Mouse (Mus musculus): ENCODE measurements around the gene Iscu.

Gene Iscu

DNA sequence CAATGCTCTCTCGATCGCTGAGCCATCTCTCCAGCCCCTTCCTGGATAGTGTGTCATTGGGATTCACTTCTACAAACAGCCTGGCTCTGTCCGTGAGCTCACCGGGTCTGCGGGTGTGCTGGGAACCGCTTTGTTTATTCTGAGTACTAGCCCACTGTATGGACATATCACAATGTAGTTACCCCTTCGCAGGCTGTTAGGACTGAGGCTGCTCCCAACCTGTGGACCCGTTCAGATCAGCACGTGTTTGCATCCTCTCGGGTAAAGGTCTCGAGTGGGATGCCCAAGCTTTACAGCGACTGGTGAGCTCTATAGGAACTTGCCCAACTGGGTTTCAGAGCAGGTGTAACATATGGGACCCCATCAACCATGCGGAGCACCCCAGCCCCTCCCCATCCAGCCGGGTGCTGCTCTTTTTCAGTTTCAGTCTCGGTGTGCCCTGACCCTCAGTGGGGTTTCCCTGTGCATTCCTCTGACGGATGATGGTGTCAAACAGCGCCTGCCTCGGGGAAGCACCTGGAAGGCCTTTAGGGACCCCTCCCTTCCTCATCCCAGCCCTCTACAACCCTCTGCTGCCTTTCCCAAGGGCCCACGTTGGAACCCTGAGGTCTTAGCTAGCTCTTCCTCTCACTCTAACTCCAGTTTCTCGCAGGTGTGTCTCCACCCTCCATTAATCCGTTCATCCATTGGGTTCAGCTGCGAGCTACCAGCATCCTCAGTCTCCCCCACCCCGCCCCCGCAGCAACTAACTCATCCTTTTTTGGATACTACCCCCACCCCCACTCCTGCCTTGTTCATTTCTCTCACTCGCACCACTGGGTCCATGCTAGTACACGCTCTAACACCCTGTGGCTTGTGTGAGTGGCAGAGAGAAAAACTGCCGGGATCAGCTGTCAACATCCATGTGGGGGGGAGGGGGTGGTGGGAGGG lies 41.8 kb downstream of the Iscu start:
- no peak for DNase-seq (ENCODE audit: extremely low spot score)

DNA sequence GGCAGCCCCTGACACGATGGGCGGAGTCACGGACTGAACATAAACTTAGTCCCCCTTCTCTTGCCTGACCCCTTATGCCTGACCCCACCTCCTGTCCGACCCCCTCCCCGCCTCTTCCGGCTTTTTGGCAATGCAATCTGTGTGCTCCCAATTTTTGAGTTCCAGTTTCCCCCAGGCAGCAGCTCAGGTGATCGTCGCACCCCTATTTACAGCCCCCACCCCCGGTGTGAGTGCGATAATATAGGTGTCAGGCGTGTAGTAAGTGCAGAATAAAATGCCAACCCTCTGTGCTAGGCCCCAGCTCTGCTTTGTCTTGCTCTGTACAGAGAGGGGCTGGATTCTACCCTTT lies 42.5 kb downstream of the Iscu start:
- DNase-seq (ENCODE audit: extremely low spot score): no peak

DNA sequence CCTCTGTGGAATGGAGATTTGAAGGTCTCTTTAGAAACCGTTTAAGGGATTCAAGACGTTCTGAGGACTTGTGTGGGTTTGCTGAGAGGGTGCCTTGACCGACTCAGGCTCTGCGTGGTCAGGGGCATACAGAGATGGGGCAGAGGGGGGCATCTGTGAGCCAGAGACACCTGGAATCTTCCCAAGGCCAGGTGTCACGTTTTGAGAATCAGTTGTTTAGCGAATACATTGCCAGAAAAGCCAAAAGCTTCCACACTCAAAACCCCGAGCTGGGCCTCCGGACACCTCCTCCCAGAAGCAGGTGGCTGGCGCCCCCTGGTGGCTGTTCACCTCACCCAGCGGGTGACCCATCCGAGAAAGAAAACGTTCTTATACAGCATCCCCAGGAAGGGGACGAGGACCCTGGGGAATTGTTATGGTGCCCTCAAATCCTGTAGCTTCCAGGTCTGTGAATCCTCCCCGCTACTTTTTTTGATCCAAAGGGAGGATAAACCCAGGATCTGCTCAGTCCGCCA lies 43.1 kb downstream of the Iscu start:
- DNase-seq (ENCODE audit: extremely low spot score): peak; percentile 86

DNA sequence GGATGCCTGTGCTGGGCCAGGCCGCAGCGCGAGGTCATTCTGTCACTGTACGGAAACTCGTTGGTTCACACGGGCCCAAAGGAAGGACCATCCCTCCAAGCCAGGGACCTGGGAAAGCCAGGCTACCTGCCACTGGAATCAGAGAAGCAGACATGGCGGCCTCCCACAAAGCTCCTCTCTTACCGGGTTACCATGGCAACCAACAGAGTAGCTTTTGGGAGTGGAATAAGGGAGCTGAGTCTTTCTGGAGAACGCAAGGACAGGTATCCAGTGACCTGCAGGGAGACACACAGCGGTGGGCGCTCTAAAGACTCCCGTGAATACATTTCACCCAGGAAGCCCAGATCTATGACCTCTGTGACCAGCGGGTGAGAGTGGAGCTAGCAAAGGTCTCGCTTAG lies 46.0 kb downstream of the Iscu start:
- DNase-seq (ENCODE audit: extremely low spot score): no peak

DNA sequence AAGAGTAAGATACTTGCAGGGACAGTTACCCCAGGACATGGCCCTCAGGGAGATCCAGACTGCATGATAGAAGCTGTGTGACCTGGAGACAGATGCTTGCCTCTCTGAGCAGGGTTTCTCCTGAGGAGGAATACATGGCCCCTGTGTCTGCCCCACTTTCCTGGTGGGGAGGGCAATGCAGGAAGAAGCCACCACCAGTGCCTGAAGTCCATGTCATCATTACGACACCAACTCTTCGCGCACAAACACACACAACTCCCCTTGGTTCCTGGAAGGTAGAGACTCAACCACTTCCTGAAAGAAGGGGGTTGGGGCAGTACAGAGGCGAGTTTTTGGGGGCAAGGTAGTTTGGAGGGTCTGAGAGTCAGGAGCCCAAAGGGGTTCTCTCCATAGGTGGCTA lies 51.7 kb downstream of the Iscu start:
- DNase-seq (ENCODE audit: extremely low spot score): no peak

DNA sequence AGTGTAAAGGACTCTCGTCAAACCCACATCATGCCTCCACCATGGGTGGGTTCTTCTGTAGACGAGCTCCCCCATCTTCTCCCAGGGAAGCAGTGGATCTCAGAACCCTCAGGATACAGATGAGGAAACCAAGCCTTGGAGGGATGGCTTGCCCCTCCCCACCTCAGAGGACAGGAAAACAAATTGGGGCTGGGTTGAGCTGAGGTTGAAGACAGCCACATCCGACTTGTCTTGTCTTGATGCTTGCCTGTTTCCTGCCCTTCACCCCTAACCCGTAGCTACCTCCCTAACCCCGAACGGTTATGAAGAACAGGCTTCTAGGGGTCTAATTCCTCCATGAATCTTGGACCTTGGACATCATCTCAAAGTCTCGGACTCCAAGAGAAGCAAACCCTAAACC lies 53.0 kb downstream of the Iscu start:
- DNase-seq (ENCODE audit: extremely low spot score): no peak

DNA sequence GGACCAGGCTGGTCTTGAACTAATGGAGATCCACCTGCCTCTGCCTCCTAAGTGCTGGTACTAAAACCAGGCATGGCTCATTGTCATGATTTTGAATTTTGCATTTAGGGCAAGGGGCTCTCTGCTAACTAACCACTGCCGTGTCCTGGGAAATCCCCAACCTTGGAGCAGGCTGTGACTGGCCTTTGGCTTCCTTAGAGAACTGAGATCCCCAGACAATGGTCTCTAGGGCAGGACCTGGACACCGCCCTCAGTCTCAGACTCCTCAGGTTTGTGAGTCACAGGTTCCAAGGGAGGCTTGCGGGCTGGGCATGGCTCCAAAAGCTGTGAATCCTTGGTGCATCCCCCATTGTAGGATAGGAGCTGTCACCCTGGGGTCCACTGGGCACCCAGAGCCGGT lies 54.1 kb downstream of the Iscu start:
- no peak for DNase-seq (ENCODE audit: extremely low spot score)

All from embryo, embryonic 9.5 days (tissue).